Mouse (Mus musculus) splenic B cell, adult 2 months (primary cell): ENCODE results near the gene Tns3.

Experiments used
- DNase-seq: peaks from one replicate; pipeline ENCODE4 v3.0.0-alpha.2; 2011; ENCODE audit warnings: low read depth, low spot score
- H3K27me3 ChIP-seq: 2 replicates; pipeline ENCODE4 v1.6.1; 2012; ENCODE audit warnings: mild to moderate bottlenecking, low read length, moderate library complexity, mixed read lengths; ENCODE audit not compliant: control insufficient read depth, poor library complexity, insufficient read depth, severe bottlenecking
- H3K36me3 ChIP-seq: 2 replicates; pipeline ENCODE4 v1.6.1; 2012; ENCODE audit warnings: mild to moderate bottlenecking, low read length, moderate library complexity, mixed read lengths; ENCODE audit not compliant: control insufficient read depth, poor library complexity, insufficient read depth, severe bottlenecking

Tns3 gene

DNA sequence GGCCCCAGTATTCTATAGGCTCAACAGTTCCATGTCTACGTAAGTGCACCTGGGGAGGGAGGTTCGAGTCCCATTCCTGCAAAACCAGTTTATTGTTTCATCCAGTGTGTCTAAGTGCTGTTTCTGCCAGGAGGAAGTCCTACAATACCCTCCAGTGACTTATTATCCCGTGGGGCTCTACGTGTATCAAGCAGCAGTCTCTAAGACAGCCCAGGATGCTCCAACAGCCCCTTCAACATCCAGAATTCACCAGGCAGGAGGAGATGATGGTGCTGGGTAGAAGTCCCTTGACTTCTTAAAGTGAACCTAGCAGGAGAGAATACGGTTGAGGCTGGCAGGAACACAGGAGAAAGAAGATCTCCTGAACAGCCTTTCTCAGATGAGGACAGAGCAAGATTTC is 462 bp upstream of the Tns3 start:
- no peaks in the 10 kb centered on the region for H3K36me3 ChIP-seq
- DNase-seq, result peak; percentile 7
- H3K27me3 ChIP-seq, result no peaks in the 10 kb centered on the region

GRCm38 (mm10) chr11:8663444-8664392 is 617 bp downstream of the Tns3 start:
- DNase-seq, result peak; percentile 39
- Histone ChIP-seq H3K36me3 (no peaks in the 10 kb centered on the region), H3K27me3 (no peaks in the 10 kb centered on the region)

DNA sequence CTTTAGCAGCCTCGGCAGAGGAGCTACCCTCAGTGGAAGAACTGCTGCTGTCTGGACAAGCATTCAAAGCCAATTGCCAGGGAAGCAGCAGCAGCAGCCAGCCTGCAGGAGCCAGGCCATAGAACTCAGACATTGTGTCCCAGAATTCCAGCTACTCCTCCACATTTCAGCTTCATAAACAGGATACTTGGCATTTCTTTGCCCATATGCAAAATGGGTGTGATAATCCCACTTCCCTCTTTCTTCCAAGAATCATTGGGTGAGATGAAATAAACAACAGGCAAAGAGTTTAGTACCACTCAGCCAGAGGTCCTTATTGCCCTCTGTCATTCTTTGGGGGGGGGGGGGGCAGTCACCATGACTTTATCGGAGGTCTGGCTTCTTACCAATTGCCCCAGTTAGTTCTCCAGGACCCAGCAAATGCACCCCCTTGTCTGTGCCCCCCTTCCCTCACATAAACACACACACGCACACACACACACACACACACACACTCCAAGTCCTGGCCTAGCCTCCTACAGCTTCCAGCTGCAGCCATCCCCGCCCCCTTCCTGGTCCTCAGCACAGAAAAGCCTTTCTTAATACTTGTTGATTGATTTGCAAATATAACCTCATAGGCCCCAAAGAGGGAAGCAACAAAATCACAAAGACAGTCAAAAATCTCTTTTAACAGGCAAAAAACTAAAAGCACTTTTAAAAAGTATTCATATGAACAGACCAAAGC is 1.5 kb downstream of the Tns3 start:
- no peaks in the 10 kb centered on the region for H3K27me3 ChIP-seq
- H3K36me3 ChIP-seq, result no peaks in the 10 kb centered on the region
- DNase-seq, result no peak

DNA sequence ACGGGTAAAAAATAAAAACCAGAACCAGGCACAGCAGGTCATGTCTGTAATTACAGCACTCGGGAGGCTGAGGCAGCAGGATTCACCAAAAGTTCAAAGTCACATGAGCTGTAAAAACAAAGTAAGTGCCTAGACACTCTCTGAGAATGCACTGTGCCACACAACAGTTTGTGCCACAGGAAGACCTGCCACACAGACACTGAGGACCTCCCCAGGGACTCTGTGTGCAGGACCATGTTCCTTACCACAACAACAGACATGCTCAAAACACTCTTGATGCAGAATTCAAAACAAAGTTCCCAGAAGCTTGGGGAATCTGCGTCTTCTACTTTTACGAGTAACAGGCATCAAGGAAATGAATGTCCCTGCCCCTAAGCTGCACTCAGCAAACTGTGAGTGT is 3.4 kb downstream of the Tns3 start:
- Histone ChIP-seq H3K27me3 (no peaks in the 10 kb centered on the region), H3K36me3 (no peaks in the 10 kb centered on the region)
- DNase-seq, result peak; percentile 50

DNA sequence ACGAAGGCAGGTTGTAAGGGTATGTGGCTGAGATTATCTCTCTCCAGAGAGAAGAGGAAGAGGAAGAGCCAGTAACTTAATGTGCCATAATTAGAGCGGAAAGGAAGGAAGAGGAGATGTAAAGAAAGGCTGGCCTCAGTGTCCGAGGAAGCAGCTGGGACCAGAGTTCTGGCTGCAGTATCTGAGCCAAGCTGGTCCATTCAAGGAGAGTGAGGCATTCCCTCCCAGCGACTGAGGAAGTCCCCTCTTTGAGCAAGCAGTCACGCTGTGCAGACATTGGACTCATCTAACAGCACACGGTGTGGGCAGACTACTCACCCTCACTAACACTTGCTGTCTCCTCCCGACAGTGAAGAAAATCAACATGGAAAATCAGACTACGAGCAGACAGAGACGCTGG is 4.5 kb downstream of the Tns3 start:
- H3K36me3 ChIP-seq, result no peaks in the 10 kb centered on the region
- peak; percentile 21 for DNase-seq
- no peaks in the 10 kb centered on the region for H3K27me3 ChIP-seq

GRCm38 (mm10) chr11:8659061-8659460 is 5.3 kb downstream of the Tns3 start:
- H3K36me3 ChIP-seq, result no peaks in the 10 kb centered on the region
- DNase-seq, result no peak
- H3K27me3 ChIP-seq, result no peaks in the 10 kb centered on the region

- Histone ChIP-seq H3K27me3 (no peaks in the 10 kb centered on the region), H3K36me3 (no peaks in the 10 kb centered on the region)
- DNase-seq, result no peak
Observed at GRCm38 (mm10) chr11:8657493-8657892, 6.8 kb downstream of the Tns3 start.

GRCm38 (mm10) chr11:8656448-8657393 is 7.6 kb downstream of the Tns3 start:
- no peak for DNase-seq
- H3K27me3 ChIP-seq, result no peaks in the 10 kb centered on the region
- no peaks in the 10 kb centered on the region for H3K36me3 ChIP-seq

DNA sequence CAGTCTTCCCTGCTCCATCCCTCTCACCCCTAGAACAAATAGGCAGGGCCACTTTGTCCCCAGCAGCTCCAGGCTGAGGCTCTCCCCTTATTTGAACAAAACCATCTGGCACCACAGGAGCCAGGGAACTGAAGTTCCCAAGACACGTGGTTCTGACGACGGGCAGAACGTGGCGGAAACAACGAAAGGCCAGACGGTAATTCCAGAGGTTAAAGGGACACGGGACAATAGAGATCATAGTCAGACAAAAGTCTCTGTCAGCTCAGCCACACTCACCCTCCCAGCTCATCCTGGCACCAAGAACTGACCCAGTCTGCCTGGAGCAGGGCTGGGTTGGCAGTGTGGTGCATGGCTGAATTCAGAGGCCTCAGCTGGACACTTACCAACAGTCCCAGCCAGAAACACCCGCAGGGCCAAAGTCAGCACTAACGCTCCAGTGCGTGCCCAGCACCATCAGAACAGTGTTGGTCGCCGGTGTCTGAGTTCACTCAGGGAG is 10.5 kb downstream of the Tns3 start:
- H3K36me3 ChIP-seq, result no peaks in the 10 kb centered on the region
- DNase-seq, result no peak
- H3K27me3 ChIP-seq, result no peaks in the 10 kb centered on the region

- no peak for DNase-seq
- no peaks in the 10 kb centered on the region for H3K36me3 ChIP-seq
- H3K27me3 ChIP-seq, result no peaks in the 10 kb centered on the region
Observed at GRCm38 (mm10) chr11:8652792-8653645, 11.3 kb downstream of the Tns3 start.

- H3K36me3 ChIP-seq, result no peaks in the 10 kb centered on the region
- no peaks in the 10 kb centered on the region for H3K27me3 ChIP-seq
- DNase-seq, result no peak
Observed at GRCm38 (mm10) chr11:8652116-8652714, 12.1 kb downstream of the Tns3 start.

DNA sequence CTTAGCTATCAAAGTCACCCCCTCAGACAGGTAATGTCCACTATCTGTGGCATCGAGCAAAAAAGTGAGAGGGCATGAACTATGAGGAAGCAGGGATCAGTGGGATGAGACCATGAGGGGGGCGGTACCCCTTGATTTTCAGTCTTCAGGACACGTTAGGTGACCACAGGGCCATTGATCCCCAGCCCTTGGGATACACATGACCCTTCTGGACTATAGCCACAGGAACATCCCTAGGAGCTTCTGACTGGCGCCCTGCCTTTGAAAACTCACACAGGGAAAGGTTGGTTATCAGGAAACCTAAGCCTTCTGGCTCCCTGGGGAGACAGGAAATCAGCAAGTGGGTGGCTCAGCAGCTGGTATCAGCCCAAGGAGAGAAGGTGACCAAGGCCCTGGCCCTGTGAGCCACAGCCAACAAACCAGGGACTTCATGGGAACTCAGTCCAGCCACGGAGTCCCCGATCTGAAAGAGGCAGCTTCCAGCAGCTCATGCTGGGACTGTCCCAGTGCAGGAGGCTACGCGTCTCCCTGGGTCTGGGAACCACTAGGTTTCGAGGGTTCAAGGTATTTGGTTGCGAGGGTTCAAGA is 12.8 kb downstream of the Tns3 start:
- no peak for DNase-seq
- H3K27me3 ChIP-seq, result no peaks in the 10 kb centered on the region
- H3K36me3 ChIP-seq, result no peaks in the 10 kb centered on the region

DNA sequence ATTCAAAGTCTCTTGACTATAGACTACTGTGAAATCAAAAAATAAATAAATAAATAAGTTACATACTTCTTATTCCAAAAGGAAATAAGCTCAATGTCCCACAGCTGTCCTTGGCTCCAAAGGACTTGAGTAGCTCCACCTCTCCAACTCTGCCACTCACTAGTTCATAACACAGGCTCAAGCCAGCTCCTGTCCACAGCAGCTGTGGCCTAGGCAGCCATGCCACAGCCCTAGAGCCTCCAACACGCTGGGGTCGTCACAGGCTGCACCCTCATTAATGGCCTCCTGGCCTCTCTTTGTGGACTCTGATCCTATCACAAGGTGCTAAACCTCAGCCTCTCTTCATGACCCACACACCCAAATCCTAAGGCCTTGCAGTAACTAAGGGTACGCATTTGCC is 18.7 kb downstream of the Tns3 start:
- DNase-seq, result no peak
- no peaks in the 10 kb centered on the region for H3K27me3 ChIP-seq
- no peaks in the 10 kb centered on the region for H3K36me3 ChIP-seq
